Mouse (Mus musculus) 3T3-L1 (cell line): Measurements from ENCODE around the gene Npas4.
A peak's percentile ranks its signal among the peaks of the same experiment; 100 is the strongest.
"Not testable (repeated sequence)": the region's sequence is repeated elsewhere in the genome, so short reads cannot be mapped to it uniquely, and the experiment has no call there.

Source experiments
- DNase-seq: peaks from one replicate; pipeline ENCODE4 v3.0.0-alpha.2; 2015; ENCODE audit warnings: low read depth, low spot score

Npas4 gene

DNA sequence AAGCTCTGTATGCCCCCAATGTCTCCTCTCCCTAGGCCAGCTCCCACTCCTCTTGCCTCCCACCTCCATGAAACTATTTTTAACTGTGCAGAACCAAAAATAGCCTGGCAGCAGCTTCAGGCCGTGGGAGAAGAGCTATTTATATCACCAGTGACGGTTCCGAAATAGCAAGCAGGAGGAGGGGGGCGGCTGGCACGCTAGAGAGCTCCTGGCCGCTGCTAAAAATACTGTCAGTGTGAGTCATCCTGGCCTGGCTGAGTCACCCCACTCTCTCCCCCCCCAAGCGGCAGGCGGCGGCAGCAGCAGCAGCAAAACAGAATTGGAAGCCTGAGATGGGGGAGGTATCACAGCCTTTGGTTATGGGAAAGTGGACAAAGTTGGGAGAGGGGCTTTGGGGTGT is 2.8 kb upstream of the Npas4 start:
- peak; percentile 97 for DNase-seq

DNA sequence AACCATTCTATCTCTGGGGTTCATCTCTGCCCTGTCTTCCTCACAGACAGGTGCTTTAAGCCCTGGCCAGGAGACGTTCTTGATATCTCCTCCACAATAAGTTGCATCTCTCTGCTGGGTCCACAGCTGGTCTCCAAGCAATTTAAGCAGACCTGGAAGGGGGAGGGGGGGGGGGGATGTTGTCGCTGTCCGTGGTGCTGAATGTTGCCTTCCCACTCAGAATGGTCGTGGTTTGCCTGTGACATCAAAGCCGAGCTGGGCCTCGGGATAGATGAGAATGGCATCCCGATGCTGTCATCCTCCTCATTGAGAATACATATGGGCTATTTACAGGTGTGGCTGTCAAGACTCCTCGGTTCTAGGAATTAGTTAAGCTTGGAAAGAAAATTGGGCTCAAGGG is 2.3 kb upstream of the Npas4 start:
- peak; percentile 39 for DNase-seq

DNA sequence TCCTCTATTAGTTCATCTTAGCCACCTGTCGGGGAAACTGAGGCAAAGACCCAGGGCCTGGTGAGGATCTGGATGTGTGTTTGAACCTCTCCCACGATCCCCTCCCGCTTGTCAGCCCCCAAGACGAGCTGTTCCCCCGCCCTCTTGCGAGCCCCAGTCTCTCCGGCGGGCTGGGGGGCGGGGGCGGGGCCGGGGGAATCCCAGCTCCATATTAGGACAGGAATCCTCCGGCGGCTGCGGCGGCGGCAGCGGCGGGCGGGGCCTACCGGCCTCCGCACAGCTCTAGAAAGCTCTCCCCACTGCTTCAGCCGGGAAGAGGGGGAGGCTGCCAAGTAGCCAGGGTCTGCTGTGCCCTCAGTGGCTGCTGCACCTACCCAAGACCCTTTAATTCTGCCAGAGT is 600 bp upstream of the Npas4 start:
- no peak for DNase-seq

DNA sequence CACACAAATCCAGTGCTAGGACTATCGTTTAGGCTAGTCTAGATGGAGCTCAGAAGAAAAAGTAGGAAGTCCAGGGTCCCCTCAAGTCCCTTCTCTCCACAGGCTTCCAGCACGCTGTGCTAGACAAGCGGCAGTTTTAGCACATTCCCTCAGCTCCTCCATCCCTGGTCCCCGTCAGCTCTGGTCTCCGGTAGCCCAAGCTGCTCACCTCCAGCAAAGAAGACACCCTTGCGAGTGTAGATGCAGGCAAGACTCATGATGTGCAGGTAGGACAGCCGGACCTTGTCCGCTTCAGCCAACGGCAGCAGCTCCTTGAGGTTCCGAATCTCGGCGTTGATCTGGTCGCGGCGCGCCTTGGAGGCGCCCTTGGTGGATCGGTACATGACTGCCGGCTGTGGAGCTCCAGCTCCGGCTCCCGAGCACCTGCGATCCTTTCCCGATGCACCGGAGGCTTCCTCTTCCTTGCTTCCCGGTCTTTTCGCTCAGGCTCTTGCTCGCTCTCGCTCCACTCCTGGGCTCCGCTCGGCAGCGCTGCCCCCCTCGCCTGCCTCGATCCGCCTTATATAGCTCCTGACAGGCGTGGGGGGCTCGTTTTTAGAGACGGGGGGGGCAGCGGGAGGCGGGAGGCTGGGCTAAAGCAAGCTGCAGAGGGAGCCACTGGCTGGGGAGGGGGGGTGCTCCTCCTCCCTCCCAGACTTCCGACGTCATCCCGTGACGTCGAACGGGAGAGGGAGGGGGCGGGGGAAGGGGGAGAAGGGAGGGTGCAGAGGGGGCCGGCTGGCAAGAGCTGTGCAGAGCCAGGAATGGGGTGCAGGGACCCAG is 471 bp downstream of the Npas4 start:
- no peak for DNase-seq

DNA sequence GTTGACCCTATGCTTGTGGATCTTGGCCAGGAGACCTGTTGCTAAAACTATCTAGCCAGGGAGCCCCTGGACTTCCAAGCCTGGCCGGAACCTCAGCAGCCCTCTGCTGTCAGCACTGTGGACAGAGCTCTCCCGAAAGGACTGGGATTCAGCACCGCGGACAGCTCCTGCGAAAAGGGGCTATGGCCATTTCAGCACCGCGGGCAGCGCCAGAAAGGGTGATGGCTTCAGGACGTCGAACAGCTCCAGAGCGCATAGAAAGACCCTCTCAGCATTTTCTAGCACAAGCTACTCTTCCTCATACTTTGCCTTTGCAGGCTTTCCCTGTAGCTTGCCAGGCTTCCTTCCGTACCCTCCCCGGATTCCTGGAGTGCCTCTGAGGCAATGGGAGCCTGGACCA is 1.1 kb downstream of the Npas4 start:
- DNase-seq = peak; percentile 88

DNA sequence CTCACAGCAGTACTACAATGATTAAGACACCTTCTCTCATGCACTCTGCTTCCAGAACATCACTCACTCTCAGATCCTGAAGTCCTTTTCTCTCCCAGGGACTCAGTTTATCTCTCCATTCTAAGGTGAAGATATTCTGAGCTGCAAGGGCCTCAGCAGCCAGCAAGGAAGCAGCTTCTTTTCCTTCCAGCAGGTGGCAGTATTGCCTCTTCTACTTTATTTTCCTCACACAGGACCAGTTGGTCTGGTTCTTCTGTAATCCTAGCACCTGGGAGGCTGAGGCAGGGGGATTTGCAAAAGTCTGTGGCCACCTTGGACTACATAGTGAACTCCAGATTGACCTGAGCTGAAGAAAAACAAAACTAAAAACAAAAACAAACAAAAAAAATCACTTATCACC is 8.3 kb downstream of the Npas4 start:
- DNase-seq = peak; percentile 88

DNA sequence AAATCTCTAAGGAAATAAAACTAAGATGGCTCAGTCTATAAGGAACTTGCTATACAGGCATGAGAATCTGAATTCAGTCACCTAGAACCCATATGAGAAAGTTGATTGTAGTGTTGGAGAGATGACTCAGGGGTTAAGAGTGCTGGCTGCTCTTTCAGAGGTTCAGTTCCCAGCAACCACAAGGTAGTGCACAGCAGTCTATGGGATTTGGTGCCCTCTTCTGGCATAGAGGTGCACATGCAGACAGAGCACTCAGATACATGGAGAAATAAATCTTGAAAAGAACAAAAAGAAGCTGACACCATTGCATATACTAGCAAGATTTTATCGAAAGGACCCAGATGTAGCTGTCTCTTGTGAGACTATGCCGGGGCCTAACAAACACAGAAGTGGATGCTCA is 21.9 kb downstream of the Npas4 start:
- DNase-seq = peak; percentile 71

DNA sequence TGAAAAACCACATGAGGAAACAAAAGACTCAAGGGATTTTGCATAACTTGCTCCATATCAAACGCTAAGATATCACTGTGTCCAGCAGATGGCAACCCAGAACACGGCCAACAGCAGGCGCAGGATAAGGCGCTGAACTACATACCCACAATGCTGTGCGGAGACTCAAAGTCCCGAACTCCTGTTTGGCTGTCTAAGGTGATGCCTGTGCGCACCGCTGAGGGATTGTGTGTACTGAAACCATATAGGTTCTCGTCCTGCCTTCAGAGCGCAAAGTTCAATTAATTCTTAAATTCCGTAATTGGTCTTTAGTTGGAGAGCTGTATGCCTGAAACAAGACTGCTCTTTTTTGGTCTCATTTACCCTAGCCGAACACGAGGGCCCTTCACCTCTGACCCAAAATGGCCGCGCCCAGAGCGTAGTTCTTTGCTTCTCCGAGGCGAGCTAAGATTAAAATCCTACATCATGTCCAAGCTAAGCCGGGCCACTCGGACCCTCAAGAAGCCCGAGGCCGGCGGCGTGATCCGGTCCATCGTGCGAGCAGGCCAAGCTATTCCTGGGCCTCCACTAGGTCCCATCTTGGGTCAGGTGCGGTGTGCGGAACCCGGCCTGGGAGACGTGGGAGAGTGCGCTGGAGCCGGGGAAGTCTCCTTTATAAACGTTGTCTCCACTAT is 28.1 kb downstream of the Npas4 start, which contains the start of gene Mrpl11:
Gene Mrpl11 (plus strand): TSS at position 220 of the 674 bp plus-strand sequence.
- peak; percentile 99 for DNase-seq

DNA sequence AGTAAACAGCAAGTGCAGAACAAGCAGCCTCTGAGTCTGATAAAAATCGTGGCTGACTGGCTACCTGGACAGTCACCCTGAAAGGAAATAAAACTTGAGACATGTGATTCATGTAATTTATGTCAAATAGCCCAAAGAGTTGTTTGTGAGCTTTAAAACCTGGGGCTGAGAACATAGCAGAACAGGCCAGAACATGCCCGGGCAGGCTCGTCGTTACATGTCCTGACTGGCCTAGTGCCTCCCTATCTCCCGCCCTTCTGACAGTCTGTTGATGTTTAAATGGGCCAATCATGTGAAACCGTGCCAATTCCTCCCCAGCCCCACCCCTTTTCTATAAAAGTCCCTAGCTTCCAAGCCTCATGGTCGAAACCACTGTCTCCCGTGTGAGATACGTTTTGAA is 41.5 kb downstream of the Npas4 start:
- not testable (repeated sequence) for DNase-seq

DNA sequence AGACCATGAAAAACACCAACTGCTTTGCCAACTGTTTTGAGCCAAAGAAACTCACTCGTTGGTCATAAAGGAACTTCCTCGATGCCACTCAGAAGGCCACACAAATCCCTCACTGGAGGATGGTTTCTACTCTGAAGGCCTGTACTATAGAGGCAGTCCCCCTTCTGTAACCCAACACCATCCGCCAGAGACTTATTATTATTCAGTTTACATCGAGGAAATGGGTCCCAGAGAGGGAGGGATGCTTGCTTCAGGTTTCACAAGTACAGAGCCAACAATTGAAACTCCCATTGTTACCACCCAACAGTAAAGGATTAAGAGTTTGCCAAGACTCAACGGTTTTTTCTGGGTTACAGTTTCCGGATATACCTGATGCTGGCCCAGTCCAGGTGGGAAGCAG is 44.6 kb downstream of the Npas4 start:
- DNase-seq = no peak

DNA sequence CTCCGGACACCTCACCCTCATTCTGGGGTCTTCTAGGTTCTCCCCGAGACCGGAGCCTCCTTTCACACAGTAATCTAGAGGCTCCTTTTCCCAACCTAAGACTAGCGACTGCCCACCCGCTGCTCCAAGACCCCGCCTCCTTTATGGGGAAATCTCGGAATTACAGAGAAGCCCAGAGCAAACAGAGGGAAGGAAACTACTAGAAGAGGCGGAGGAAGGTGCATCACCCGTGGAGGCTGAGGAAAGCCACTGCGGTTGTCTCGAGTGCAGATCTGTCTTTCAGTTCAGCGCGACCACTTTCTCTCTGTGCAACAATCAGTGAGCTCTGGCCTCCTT is 46.9 kb downstream of the Npas4 start:
- DNase-seq = no peak

DNA sequence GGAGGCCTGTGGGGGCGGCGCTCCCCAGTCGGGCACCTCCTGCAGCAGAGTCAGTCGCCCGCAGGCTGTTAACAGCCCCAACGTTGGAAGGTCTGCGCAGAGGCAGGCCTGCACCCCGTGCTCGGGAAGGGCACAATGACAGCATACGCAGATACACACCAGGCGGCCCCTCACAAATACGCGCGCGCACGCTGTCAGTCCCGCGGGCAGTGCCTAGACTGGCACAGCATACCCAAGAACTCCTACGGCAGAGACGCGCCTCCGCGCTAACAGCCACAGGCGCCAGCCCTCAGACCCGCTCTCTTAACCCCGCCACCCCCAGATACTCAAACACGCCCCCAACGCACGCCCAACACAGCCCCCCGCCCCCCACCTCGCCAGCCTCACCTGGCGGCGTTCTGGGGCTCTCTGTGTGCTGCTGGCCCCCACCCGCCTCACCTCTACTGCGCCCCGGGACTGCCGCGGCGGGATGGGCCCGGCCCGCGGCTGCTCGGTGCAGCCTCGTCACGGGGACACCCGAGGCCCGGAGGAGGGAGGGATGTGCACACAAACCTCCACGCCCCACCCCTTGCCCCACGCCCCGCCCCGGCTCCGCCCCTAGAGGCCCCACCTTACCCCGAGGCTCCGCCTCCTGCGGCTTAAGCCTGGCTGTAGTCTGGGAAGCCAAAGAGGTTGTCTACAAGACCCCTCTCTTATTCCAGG is 47.4 kb downstream of the Npas4 start, which contains the start of gene Peli3:
Gene Peli3 (minus strand): TSS at position 577 of the 702 bp plus-strand sequence.
- DNase-seq = peak; percentile 82

DNA sequence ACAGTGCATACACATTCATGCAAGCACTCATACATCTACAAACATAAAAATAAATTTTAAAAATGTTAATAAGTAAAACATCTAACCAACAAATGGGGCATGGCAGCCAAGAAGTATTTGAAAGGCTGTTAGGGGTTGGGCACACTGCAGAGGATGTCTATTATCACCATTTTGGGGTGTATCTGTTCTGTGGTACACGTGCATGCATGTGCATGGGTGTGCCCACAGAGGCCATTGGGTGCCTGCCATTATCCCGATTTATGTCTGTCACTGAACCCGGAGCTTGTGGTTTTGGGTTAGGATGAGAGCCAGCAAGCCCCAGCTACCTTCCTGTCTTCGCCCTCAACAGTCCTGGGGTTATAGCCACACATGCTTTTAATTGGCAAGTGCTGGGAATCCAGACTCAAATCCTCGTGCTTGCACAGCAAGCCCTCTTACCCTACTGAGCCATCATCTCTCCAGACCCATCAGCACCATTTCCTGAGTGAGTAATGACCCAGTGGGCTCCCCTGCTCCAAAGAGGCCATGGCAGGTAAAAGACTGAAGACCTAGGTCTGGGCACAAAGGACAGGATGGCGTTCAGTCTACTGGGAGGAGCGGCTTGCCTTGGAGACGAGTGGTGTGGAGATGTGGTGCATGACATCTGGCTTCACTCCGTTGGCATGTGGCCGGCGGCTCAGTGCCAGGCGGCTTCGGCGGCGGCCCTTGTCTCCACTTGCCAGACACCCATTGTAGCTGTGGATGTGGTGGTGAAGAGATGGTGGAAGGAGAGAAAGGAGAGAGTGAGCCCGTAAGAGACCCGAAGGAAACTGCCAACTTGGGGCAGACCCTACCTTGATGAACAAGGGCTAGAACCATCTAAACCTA is 52.4 kb downstream of the Npas4 start:
- peak; percentile 77 for DNase-seq

DNA sequence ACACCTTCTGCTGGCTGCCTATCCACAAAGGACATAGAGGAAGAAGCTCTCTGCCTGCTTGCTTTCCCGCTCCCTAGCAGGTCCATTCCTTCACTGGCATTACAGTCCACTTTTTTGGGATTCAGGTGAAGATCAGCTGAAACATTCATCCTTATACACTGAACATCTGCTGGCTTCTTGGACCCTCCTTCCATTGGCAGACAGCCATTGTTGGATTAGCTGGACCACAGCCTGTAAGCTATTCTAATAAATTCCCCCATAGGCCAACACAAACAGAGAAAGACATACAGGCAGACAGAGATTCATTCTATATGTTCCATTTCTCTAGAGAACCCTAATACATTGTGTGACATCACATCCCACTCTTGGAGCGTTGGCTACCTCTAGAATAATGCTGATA is 53.2 kb downstream of the Npas4 start:
- DNase-seq = peak; percentile 44
